Mouse (Mus musculus): ENCODE measurements at regions not wholly inside any gene's neighbourhood (a gene's known extent, or its start where the extent isn't known, plus 50 kb on each side); places are given as distances from the start of the nearest gene placed in this dataset.
A peak's percentile ranks its signal among the peaks of the same experiment; 100 is the strongest.

- intact Hi-C loops (cut with DNase I): no loop called here
- H3K4me3 ChIP-seq: no peak overlapping the region
- no peak overlapping the region for H3K27ac ChIP-seq
- DNase-seq (ENCODE audit: extremely low spot score in 1 of 2, low spot score in 2 of 2): no peak
- TF ChIP-seq CTCF (IDR thresholded peaks at IDR 0.05): no peak
Observed at GRCm38 (mm10) chr11:82576019-82576418, 187.3 kb downstream of the Tmem132e start.

DNA sequence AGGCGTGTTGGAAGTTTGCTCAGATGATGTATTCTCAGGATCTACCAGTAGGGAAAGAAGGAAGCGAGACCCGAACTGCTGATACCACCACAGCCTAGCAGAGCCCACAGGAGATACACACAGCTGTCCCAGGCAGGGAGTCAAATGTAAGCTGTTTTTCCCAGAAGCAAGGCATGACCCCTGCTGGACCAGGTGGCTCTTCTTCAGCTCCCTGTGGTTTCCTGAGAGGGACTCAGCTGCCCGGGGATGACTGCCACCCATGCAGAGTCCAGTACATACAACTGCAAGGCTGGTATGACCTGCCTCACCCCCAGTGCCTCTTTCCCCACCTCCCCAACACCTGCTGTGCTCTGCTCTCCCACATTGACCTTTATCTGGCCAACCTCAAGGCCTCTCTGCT lies 184.4 kb downstream of the Tmem132e start:
- intact Hi-C loops (cut with DNase I): no loop called here
- Histone ChIP-seq H3K4me3 (no peak overlapping the region), H3K27ac (no peak overlapping the region)
- no peak for TF ChIP-seq CTCF (IDR thresholded peaks at IDR 0.05)
- DNase-seq (ENCODE audit: extremely low spot score in 1 of 2, low spot score in 2 of 2): no peak

DNA sequence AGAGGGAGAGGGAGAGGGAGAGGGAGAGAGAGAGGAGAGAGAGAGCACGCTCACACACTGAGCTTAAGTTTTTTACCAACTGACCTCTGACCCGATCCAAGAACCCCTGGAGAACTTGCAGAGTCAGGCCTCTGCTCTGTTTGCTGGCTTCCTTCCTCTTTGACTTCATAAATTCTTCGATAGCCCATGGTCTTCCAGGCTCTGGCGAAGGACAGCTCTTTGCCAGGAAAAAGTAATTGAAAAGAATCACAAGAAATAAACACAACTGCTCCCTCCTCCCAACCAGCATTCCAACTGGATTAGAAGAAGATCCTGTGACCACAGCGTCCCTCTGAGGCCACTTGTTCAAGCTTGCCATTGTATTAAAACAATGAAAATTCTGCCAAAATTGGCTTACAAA lies 182.8 kb downstream of the Tmem132e start:
- Histone ChIP-seq H3K4me3 (no peak overlapping the region), H3K27ac (no peak overlapping the region)
- intact Hi-C loops (cut with DNase I): no loop called here
- TF ChIP-seq CTCF (IDR thresholded peaks at IDR 0.05): no peak; the same call in 1 of the 2 replicates
- DNase-seq (ENCODE audit: extremely low spot score in 1 of 2, low spot score in 2 of 2): no peak

GRCm38 (mm10) chr11:82569819-82570218 lies 181.1 kb downstream of the Tmem132e start:
- no peak for DNase-seq (ENCODE audit: extremely low spot score in 1 of 2, low spot score in 2 of 2)
- TF ChIP-seq CTCF (IDR thresholded peaks at IDR 0.05): no peak
- H3K4me3 ChIP-seq: no peak overlapping the region
- intact Hi-C loops (cut with DNase I): loop anchor here (10.0 kb wide), 1 partner anchor 175 kb away; no protein-coding TSS in a partner anchor
- no peak overlapping the region for H3K27ac ChIP-seq

GRCm38 (mm10) chr11:82568219-82568676 lies 179.5 kb downstream of the Tmem132e start:
- intact Hi-C loops (cut with DNase I): loop anchor here (10.0 kb wide), 1 partner anchor 173 kb away; no protein-coding TSS in a partner anchor
- Histone ChIP-seq H3K27ac (no peak overlapping the region), H3K4me3 (no peak overlapping the region)
- no peak for DNase-seq (ENCODE audit: extremely low spot score in 1 of 2, low spot score in 2 of 2)
- TF ChIP-seq CTCF (IDR thresholded peaks at IDR 0.05): no peak

DNA sequence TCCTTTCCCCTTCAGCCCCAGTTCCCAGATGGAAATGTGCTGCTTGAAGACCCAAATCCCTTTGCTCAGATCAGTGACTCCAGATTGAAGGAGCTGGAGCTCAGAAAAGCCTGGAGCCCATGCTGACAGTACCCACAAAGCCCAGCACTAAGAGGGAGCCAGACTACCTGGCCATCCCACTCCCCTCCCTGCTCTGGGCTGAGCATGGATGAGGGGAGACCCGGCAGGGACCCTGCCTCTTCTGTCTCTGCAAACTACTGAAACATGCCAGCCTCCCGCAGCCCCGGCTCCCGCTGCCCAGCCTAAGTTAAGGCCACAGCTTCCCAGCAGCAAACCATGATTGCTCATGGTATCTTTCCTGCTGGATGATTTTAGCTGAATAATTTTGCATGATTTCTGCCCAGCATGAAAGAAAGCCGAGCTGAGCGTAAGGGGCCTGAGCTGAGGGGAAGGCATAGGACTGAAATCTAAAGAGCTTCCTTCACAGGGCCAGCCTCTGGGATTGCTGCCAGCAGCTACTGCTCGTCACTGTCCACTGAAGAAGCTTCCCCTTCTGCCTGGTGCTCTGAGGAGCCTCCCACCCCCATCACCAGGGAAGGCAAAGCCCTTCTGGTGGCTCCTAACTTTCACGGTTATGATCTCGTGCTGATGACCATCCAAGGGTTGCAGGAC lies 178.4 kb downstream of the Tmem132e start:
- TF ChIP-seq CTCF (IDR thresholded peaks at IDR 0.05): no peak
- H3K4me3 ChIP-seq: no peak overlapping the region
- intact Hi-C loops (cut with DNase I): loop anchor here (10.0 kb wide), 1 partner anchor 172 kb away; no protein-coding TSS in a partner anchor
- DNase-seq (ENCODE audit: extremely low spot score in 1 of 2, low spot score in 2 of 2): no peak
- H3K27ac ChIP-seq: no peak overlapping the region

DNA sequence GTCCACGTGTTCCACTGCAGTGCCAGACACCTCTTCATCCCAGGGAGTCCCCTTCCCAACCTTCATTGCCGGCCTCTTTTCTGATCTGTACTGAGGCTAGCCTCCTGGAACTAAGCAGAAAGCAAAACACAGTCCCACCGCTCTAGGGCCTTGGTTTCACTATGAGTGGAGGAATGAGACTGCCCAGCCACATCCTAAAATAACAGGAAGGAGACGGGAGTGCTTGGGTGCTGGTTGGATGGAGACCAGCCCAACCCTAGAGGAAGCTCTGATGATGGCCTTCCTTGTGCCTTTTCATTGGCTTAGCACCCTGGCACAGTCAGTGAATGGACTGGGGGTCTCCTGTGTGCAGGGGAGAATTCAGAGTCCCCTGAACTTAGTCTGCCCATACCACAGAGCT lies 177.4 kb downstream of the Tmem132e start:
- TF ChIP-seq CTCF (IDR thresholded peaks at IDR 0.05): no peak
- intact Hi-C loops (cut with DNase I): loop anchor here (10.0 kb wide), 1 partner anchor 171 kb away; no protein-coding TSS in a partner anchor
- no peak overlapping the region for H3K4me3 ChIP-seq
- no peak for DNase-seq (ENCODE audit: extremely low spot score in 1 of 2, low spot score in 2 of 2)
- no peak overlapping the region for H3K27ac ChIP-seq

DNA sequence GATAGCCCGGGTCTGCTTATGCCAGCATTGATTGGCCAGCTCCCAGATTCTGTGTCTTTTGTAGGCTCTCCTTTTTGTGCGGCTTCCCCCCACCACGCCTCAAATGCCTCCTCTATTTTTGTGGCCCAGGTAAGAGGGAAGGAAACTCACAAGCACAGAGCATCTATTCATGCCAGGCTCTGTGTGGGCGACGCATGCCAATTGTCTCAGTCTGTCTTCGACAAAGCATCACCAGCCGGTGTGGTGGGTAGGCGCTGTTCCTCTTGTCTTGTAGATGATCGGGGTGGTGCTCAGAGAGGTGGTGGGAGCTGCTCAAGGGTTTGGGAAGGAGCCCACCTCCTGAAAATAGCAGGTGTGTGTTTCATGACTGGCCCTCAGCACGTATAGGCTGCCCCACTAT lies 175.5 kb downstream of the Tmem132e start:
- H3K27ac ChIP-seq: no peak overlapping the region
- H3K4me3 ChIP-seq: no peak overlapping the region
- intact Hi-C loops (cut with DNase I): loop anchor here (10.0 kb wide), 1 partner anchor 169 kb away; no protein-coding TSS in a partner anchor
- DNase-seq (ENCODE audit: extremely low spot score in 1 of 2, low spot score in 2 of 2): peak; percentile 41 to 66
- TF ChIP-seq CTCF (IDR thresholded peaks at IDR 0.05): no peak

DNA sequence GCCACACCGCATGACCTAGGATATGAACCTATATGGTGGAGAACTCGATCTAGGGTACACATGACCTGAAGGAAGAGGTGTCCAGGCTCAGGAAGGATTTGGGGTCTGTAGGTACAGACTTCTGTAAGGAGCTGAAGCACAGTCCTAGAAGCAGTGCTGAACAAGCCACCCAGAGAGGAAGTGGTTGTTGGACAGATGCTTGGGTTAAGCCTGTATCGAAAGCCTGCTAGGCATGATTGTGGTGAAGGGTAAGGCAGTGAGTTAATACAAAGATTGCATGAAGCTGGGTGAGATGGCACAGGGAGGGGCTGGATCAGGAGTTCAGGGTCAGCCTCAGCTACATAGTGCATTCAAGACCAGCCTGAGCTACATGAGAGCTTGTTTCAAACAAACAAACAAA lies 153.3 kb downstream of the Tmem132e start:
- intact Hi-C loops (cut with DNase I): no loop called here
- no peak overlapping the region for H3K27ac ChIP-seq
- DNase-seq (ENCODE audit: extremely low spot score in 1 of 2, low spot score in 2 of 2): no peak
- H3K4me3 ChIP-seq: no peak overlapping the region
- no peak for TF ChIP-seq CTCF (IDR thresholded peaks at IDR 0.05)

GRCm38 (mm10) chr11:82541376-82541775 lies 152.7 kb downstream of the Tmem132e start:
- Histone ChIP-seq H3K4me3 (no peak overlapping the region), H3K27ac (no peak overlapping the region)
- intact Hi-C loops (cut with DNase I): no loop called here
- no peak for DNase-seq (ENCODE audit: extremely low spot score in 1 of 2, low spot score in 2 of 2)
- TF ChIP-seq CTCF (IDR thresholded peaks at IDR 0.05): no peak

DNA sequence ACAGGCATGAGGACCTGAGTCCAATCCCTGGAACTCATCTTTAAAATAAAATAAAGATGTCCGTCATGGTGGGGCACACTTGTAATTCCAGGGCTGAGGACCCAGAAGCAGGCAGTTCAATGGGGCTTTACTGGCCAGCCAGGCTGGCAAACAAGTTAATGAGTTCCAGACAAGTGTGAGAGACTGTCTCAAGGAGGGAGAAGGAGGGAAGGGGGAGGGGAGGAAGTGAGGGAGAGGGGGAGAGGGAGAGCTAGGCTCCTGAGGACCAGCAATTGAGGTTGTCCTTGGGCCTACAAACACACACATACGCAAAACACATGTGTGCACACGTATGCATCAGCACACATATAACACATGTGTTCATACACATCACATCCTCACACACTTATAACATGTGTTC lies 149.2 kb downstream of the Tmem132e start:
- H3K27ac ChIP-seq: no peak overlapping the region
- intact Hi-C loops (cut with DNase I): no loop called here
- no peak for TF ChIP-seq CTCF (IDR thresholded peaks at IDR 0.05)
- DNase-seq (ENCODE audit: extremely low spot score in 1 of 2, low spot score in 2 of 2): no peak
- H3K4me3 ChIP-seq: no peak overlapping the region

- DNase-seq (ENCODE audit: extremely low spot score in 1 of 2, low spot score in 2 of 2): no peak
- TF ChIP-seq CTCF (IDR thresholded peaks at IDR 0.05): no peak
- Histone ChIP-seq H3K4me3 (no peak overlapping the region), H3K27ac (no peak overlapping the region)
- intact Hi-C loops (cut with DNase I): no loop called here
Observed at GRCm38 (mm10) chr11:82523200-82523802, 134.6 kb downstream of the Tmem132e start.
